Mouse (Mus musculus) erythroblast, embryonic 14.5 days (primary cell): ENCODE measurements around the gene Arl9. TPM values are rescaled to one million over a fixed set of nuclear protein-coding genes. Genes with fewer than 3 reads are reported as not detected.

Source experiments
- H3K27me3 ChIP-seq: 2 replicates; pipeline ENCODE4 v1.6.1; 2012; ENCODE audit warnings: inconsistent platforms; ENCODE audit not compliant: control insufficient read depth
- H3K36me3 ChIP-seq: 2 replicates; pipeline ENCODE4 v1.6.1; 2012; ENCODE audit warnings: mild to moderate bottlenecking, inconsistent platforms; ENCODE audit not compliant: control insufficient read depth
- H3K4me1 ChIP-seq: 2 replicates; pipeline ENCODE4 v1.6.1; 2012; ENCODE audit warnings: inconsistent platforms; ENCODE audit not compliant: control insufficient read depth
- H3K4me3 ChIP-seq: replicated peaks from 2 replicates; pipeline ENCODE3; 2012; ENCODE audit warnings: moderate library complexity, mild to moderate bottlenecking, inconsistent platforms
- H3K9me3 ChIP-seq: 2 replicates; pipeline ENCODE4 v1.6.1; 2012; ENCODE audit warnings: low read length, inconsistent platforms, mixed read lengths; ENCODE audit not compliant: control insufficient read depth
- GATA1 ChIP-seq: IDR thresholded peaks from 2 replicates; pipeline ENCODE4 v1.6.1; 2012; ENCODE audit warnings: low read length, inconsistent platforms, mixed read lengths
- TAL1 ChIP-seq: IDR thresholded peaks from 3 replicates; pipeline ENCODE4 v1.6.1; 2012; ENCODE audit warnings: low read length, inconsistent platforms, mixed read lengths
- polyA plus RNA-seq: library from polyadenylated mRNA; stranded (reverse); fragments of >175 nt; gene quantifications from 2 replicates; pipeline ENCODE4 v1.2.3, GENCODE M21; 2012

Gene Arl9
- polyA plus RNA-seq, 1 experiment, result not detected

- Histone ChIP-seq H3K4me3 (peak overlapping the region; percentile 97), H3K36me3 (peaks cover 58% of the 10 kb centered on the region), H3K9me3 (no peaks in the 10 kb centered on the region), H3K4me1 (peaks cover 25% of the 10 kb centered on the region), H3K27me3 (no peaks in the 10 kb centered on the region)
- TF ChIP-seq GATA1 (no peak), TAL1 (no peak)
These were observed 29.7 kb upstream of the Arl9 start for GRCm38 (mm10) chr5:76974207-76974553.

DNA sequence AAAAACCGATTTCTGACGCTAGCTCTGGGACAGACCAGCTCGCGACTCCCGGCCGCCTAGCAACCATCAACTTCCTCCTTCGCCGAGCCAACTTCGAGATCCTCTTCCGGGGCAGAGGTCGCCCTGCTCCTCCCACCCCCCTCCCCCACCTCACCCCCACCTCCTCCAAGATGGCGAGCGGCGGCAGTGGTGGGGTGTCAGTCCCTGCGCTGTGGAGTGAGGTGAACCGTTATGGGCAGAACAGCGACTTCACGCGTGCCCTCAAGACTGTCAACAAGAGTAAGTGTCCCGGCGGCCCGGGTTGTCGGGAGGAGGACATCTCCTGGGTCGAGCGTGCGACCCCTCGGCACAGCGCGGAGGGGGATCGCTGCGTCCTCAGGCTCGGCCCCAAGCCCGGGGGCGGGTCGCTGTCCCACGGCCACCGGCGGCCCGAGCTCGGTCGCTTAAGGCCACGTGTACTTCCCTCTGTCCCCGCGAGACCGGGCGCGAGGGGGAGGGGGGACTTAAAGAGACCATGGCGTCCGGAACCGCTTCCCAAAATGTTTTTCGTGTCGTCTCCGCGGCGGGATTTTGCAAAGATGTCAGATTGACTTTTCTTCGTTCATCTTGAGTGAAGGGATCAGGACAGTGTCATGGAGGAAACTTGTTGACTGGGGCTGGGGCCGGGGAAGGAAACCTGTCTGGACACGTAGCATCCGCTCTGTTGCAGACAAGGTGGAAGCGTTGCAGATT, 29.1 kb upstream of the Arl9 start, which contains the start of gene Srp72:
TSS of gene Srp72 (plus strand) at position 130 of the 732 bp plus-strand sequence.
- Histone ChIP-seq H3K4me3 (peak within 1 kb of the TSS; percentile 97), H3K27me3 (no peaks in the 10 kb centered on the region), H3K4me1 (peaks cover 25% of the 10 kb centered on the region), H3K9me3 (no peaks in the 10 kb centered on the region), H3K36me3 (peaks cover 58% of the 10 kb centered on the region)
- TF ChIP-seq TAL1 (no peak), GATA1 (no peak)

DNA sequence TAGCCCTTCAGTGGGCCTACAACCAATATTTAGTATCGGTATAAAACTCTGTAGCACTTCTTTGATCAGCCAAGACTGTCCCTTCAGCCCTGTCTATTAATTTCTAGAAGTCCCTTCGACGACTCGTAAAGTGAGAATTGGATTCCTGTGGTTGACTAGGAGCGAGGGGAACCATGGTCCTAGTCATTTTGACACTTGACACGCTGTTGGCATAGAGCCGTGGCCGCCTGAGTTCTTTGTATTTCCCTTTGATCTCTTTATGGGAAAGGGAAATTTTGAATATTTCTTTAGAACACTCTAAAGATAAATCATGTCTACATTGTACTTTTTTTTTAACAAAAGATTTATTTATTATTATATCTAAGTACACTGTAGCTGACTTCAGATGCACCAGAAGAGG, 28.1 kb upstream of the Arl9 start:
- TF ChIP-seq GATA1, result no peak
- TF ChIP-seq TAL1, result no peak
- Histone ChIP-seq H3K4me3 (peak overlapping the region; percentile 97), H3K4me1 (peaks cover 25% of the 10 kb centered on the region), H3K9me3 (no peaks in the 10 kb centered on the region), H3K36me3 (peaks cover 59% of the 10 kb centered on the region), H3K27me3 (no peaks in the 10 kb centered on the region)

GRCm38 (mm10) chr5:76984015-76984414, 19.8 kb upstream of the Arl9 start:
- Histone ChIP-seq H3K4me3 (no peak overlapping the region), H3K9me3 (no peaks in the 10 kb centered on the region), H3K36me3 (peaks cover 90% of the 10 kb centered on the region), H3K4me1 (no peaks in the 10 kb centered on the region), H3K27me3 (no peaks in the 10 kb centered on the region)
- TF ChIP-seq TAL1 (no peak), GATA1 (no peak)

DNA sequence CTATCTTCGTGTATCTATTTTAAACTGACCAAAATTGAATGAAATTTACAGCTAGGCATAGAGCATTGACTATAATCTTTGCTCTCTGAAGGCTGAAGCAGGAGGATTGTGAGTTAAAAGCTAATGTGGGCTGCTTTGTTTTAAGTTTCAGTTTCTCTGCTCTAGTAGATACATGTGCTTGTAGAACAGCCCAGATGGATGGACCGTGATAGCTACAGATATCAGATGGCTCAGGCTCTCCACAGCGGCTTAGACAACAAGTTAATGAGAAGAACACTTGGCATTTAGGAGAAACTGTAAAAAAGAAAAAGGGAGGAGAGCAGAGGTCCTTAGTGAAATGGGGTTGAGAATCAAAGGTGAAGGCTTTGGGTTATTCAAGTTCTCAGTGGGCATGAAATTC, 13.1 kb upstream of the Arl9 start:
- Histone ChIP-seq H3K4me1 (peaks cover 52% of the 10 kb centered on the region), H3K9me3 (no peaks in the 10 kb centered on the region; the same call in 1 of the 2 replicates), H3K4me3 (no peak overlapping the region), H3K27me3 (no peaks in the 10 kb centered on the region), H3K36me3 (peaks cover 87% of the 10 kb centered on the region)
- TF ChIP-seq GATA1 (peak; percentile 42; the same call in 1 of the 2 replicates), TAL1 (no peak)

DNA sequence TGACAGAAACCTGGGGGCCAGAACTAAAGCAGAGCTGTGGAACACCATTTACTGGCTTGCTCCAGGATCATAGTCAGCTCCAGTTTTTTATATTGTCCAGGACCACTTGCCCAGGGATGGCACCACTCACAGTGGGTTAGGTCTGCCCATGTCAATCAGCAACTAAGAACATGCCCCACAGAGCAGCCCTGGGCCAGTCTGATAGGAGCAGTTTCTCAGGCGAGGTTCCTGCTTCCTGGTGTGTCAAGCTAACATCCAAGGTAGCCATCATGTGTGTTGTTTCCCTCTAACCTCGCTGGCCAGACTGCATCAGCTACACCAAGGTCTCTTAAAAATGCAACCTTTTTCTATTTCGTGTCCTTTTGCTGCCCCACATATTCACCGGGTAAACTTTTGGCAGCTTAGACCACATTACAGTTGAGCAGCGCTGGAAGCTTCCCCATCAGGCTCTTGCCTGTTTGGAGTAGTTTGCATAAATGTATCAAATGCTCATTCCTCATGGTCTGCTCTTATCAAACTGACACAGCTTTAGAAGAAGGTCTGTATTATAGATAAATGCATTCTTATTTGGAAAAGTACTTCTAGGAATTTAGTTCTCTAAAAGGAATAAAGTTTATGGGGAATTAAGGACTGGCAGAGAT, 10.6 kb upstream of the Arl9 start:
- no peak overlapping the region for H3K4me3 ChIP-seq
- TF ChIP-seq TAL1 (no peak), GATA1 (no peak)
- H3K36me3 ChIP-seq, result peaks cover 88% of the 10 kb centered on the region
- no peaks in the 10 kb centered on the region; the same call in 1 of the 2 replicates for H3K9me3 ChIP-seq
- H3K27me3 ChIP-seq, result no peaks in the 10 kb centered on the region
- H3K4me1 ChIP-seq, result peaks cover 55% of the 10 kb centered on the region

GRCm38 (mm10) chr5:76998416-76998815, 5.4 kb upstream of the Arl9 start:
- H3K27me3 ChIP-seq, result peaks cover 11% of the 10 kb centered on the region
- peaks cover 11% of the 10 kb centered on the region for H3K9me3 ChIP-seq
- no peak overlapping the region for H3K4me3 ChIP-seq
- peaks cover 77% of the 10 kb centered on the region for H3K36me3 ChIP-seq
- no peak for TF ChIP-seq GATA1
- H3K4me1 ChIP-seq, result peaks cover 22% of the 10 kb centered on the region

- H3K27me3 ChIP-seq, result peaks cover 11% of the 10 kb centered on the region
- H3K4me3 ChIP-seq, result no peak overlapping the region
- H3K36me3 ChIP-seq, result peaks cover 56% of the 10 kb centered on the region
- peaks cover 15% of the 10 kb centered on the region for H3K9me3 ChIP-seq
- H3K4me1 ChIP-seq, result peaks cover 3% of the 10 kb centered on the region
- no peak for TF ChIP-seq TAL1
- no peak for TF ChIP-seq GATA1
These were observed 2.7 kb upstream of the Arl9 start for GRCm38 (mm10) chr5:77001192-77001591.

DNA sequence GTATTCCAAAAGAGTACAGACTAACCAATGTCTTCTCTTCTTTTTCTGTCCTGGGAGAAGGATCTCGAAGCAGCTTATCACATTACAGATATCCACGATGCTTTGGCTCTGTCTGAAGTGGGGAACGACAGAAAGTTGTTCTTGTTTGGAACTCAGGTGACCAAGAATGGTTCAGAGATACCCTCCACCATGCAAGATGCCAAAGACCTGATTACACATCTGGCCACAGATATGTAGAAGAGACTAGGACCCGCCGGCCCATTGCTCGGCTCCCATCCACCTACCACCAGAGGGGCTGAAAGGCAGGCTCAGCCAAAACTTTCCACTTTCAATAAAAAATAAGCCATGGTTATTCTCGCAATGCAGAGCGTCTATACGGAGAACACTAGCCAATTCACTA, 6.5 kb downstream of the Arl9 start:
- H3K4me1 ChIP-seq, result peaks cover 39% of the 10 kb centered on the region
- no peak overlapping the region for H3K4me3 ChIP-seq
- TF ChIP-seq TAL1 (no peak), GATA1 (no peak)
- H3K9me3 ChIP-seq, result no peaks in the 10 kb centered on the region
- no peaks in the 10 kb centered on the region for H3K36me3 ChIP-seq
- no peaks in the 10 kb centered on the region for H3K27me3 ChIP-seq

DNA sequence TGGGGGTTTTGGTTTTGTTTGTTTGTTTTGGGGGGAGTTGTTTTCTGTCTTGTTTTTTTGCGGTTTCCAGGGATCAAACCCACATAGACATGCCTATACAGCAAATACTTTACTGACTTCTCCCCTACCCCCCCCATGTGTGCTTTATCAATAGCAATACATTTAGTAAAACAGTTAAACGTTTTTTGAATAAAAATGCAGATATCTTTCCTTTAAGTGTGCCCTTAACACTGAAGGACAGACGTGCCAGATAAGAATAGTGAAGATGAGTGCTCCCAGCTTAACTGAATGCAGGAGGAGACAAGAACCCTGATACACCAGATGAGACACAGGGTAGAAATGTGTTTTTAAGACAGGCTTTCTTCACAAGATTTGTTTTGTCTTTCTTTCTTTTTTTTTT, 7.2 kb downstream of the Arl9 start:
- no peak for TF ChIP-seq TAL1
- TF ChIP-seq GATA1, result no peak
- peaks cover 46% of the 10 kb centered on the region for H3K4me1 ChIP-seq
- no peak overlapping the region for H3K4me3 ChIP-seq
- peaks cover under 1% of the 10 kb centered on the region for H3K27me3 ChIP-seq
- H3K36me3 ChIP-seq, result no peaks in the 10 kb centered on the region
- H3K9me3 ChIP-seq, result no peaks in the 10 kb centered on the region; the same call in 1 of the 2 replicates
